Mouse (Mus musculus) large intestine, adult 2 months (tissue): ENCODE measurements around the gene Actrt2. TPM values are rescaled to one million over a fixed set of nuclear protein-coding genes. Genes with fewer than 3 reads are reported as not detected.

ENCODE experiments used
- DNase-seq: peaks from one replicate; pipeline ENCODE4 v3.0.0-alpha.2; 2012; ENCODE audit warnings: low read depth, low spot score
- WGBS: fragments of 180-500 bp; shearing (Covaris S2); methylation state at CpG from one replicate; pipeline ENCODE4 v1.1.7; 2018; 5-methylcytosine and 5-hydroxymethylcytosine counted together
- polyA plus RNA-seq: library from polyadenylated mRNA; depleted of rRNA; stranded (reverse); fragments of >200 nt; gene quantifications from 2 replicates; pipeline ENCODE4 v1.2.3, GENCODE M21; 2012

Gene Actrt2
- polyA plus RNA-seq, 1 experiment: not detected

- 6% methylated on average over 20 of the region's 20 CpGs for WGBS
- DNase-seq: no peak
These were observed 27.0 kb downstream of the Actrt2 start for GRCm38 (mm10) chr4:154640443-154641295.

DNA sequence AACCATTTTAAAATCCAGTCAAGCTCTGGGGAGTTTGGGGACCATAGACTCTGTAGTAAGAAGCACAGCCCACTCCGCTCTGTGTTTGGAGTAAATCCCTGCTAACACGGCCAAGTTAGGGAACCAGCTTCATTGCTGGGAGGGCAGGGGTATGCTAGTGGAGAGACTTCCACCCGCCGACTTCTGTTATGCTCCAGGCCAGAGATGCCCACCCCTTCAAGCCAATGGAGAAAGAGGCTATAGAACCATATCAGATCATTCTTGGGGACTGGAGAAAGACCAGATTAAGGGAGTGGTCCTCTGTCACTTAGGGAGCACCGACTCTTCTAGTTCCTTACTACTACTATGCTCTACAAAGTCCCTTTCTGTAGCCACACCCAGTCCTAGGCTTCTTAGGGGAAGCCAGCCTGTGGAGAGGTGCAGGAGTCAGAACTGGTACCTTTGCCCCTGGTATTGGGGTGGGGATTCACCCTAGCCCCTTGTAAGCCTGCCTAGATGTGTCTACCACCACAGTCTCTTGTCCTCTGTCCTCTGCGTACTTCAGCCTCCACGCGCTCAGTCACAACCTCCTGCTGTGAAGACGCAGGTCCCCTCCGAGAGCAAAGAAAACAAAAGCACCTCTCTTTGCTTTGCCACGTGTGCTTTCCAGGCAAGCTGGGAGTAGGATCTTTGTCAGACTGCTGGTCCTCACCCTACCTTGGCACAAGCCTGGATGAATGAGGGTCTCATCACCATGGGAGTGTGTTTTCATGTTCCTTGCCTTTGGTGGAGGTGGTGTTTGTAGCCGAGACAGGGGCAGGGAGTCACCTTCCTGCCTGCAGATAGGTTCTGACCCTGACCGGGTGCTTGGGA lies 27.9 kb downstream of the Actrt2 start:
- DNase-seq: no peak
- WGBS: 15% methylated on average over 13 of the region's 13 CpGs

- 6% methylated on average over 7 of the region's 7 CpGs for WGBS
- DNase-seq: no peak
These were observed 28.5 kb downstream of the Actrt2 start for GRCm38 (mm10) chr4:154639126-154639525.

DNA sequence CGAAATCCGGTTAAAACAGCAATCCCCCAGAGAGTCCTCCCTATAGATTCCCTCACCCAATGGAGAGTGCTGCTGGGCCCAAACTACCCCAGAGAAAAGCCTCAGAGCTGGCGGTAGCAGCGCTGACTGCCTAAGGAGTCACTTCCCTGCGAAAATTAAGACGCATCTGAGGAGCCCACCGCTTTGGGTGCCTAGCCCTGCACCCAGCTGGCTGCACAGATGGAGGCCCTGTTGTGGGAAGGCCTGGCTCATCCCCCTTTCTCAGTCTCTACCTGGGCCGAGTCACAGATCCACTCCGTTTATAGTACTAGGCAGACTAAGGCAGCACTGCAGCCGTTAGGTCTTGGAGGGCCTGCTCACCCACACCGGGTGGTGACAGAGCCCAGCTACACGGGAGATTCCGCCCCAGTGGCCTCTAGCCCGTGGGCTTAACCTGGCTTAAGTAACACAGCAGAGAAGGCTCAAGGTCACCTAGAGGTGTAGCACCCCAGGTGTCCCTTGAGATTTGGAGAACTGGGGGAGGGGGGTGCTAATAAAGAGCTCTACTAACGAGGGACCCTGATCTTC lies 29.3 kb downstream of the Actrt2 start:
- DNase-seq: no peak
- WGBS: 30% methylated on average over 15 of the region's 15 CpGs

DNA sequence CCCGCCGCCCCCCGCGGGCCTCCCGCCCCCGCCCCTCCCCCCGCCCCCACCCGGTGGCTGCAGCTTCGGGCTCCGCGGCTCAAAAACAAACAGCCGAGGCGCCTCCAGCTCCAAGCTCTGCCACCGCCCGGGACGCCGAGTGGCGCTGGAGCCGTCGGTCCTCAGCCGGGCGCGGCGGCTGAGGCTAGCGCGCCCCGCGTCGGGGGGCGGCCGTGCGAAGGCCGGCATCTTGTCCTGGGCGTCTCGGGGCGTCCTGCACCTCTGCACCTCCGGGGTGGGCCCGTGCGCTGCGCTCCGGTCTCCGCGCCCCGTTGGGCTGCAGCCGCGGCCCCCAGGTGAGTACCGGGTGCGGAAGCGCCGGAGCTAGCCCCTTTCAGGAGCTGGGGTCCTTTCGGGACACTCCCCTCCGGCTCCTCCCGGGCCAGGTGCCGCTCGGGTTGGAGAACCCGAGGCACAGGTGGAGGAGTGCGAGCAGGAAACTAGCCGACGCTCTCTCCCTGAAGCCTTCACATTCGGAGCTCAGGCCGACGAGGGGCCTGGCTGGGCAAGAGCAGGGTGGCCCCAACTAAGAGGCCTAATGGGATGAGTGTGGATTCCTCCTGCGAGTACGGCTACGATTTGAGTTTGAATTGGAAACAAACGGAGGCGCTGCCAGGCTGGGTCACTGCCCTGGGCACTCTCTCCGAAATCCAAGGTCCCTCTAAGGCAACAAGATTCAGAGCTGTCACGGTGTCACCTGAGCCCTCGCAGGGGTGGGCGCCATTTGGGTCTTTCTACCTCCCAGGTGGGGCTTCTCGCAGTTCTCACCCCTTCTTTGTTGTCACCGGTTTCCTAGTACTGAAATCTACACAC lies 30.0 kb downstream of the Actrt2 start:
- 3% methylated on average over 64 of the region's 73 CpGs for WGBS
- DNase-seq: no peak

GRCm38 (mm10) chr4:154636721-154637311 lies 30.9 kb downstream of the Actrt2 start, which contains the start of gene Prdm16:
Gene Prdm16 (minus strand): TSS chr4:154636873.
- 1% methylated on average over 47 of the region's 47 CpGs for WGBS

GRCm38 (mm10) chr4:154636053-154636433 lies 31.6 kb downstream of the Actrt2 start:
- WGBS: under 1% methylated on average over 26 of the region's 30 CpGs
- no peak for DNase-seq

More at GRCm38 (mm10) chr4:154636721-154637311, 30.9 kb downstream of the Actrt2 start, which contains the start of gene Prdm16:
- no peak for DNase-seq

DNA sequence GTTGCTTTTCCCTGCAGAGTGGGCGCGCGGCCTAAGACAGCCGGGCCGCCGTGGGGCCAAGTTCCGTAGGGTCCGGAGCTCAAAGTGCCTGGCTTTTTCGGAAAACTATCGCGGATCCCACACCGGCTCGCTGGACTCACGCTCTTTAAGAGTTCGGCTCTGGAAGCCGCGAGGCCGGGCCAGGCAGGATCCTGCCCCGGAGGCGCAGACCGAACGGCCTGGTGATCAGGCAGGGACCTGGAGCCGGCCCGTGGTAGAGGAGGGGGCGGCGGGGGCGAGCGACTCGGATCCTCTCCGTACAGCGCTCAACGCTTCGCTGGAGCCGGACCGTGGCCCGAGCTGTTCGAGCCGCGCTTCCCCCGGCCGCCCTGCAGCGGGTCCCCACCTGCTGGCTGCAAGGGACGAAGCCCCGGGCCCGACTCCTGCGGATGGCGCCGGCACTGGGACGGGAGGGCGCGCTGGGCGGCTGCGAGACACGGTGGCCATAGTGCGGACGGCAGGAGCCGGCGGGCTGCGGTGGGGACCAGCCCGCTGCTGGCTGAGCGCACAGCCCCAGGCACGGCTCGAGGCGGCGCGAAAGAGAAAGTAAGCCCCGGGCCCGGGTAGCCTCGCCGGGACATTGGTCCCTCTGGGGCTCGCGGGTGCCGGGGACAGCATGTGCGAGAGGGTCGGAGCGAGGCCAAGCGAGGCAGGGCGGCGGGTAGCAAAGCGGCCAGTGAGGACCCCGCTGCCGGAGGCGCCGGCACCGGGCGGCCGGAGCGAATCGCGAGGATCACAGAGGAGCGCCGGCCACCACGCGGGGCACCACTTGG lies 32.2 kb downstream of the Actrt2 start:
- WGBS: 4% methylated on average over 94 of the region's 94 CpGs
- DNase-seq: no peak

DNA sequence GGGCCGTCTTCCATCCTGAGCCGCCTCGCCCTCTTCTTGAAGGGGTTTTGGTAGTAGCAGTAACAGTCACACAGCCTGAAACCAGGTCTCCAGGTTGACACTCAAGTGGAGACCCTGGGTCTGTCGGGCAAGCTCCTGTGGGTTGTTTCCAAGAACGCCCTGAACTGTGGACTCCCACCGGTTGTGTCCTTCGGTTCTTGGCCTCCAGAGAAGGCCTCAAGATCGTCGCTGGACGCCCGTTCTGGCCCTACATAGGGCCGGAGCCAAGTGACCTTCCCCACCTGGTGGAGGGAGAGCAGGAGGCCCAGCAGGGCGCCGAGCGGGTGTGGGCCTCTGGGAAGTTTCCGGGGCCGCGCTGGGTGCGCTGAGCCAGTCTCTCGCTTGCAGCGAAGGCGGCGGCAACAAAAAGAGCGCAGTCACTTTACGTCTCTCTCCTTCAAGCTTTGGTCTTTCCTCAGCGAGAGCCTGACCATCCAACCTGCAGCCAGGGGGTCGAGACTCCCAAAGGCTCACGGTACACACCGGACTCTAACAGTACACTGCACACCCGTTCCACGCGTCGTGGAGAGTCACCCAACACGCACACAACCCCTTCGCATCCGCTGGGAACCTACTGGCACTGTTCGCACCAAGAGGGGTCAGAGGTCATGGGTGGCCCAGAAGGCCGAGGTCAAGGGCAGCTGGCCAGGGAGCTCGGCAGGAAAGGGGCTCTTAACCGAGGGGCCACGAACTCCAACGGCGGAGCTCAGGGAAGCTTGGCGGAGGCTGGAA lies 33.0 kb downstream of the Actrt2 start:
- DNase-seq: no peak
- 55% methylated on average over 44 of the region's 44 CpGs for WGBS

DNA sequence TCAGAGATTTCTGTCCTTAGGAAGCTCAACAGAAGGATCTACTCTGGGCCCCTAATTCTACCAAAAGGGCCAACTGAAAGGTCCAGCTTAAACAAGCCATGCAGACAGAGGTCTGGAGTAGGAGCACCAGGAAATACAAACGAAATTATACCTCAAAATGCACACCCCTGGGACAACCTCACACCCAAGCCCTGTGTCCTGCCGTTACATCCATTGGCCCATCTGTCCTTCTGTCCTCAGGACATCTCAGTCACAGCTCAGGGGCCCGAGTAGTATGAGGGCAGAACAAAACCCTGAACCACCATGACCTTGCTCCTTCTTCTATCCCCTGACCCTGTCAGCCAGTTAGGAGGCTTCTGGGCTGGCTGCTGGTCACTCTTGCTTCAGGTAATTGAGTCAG lies 33.7 kb downstream of the Actrt2 start:
- WGBS: 60% methylated on average over 3 of the region's 3 CpGs

GRCm38 (mm10) chr4:154632800-154633764 lies 34.6 kb downstream of the Actrt2 start:
- 76% methylated on average over 14 of the region's 14 CpGs for WGBS
- DNase-seq: no peak

More for the DNA sequence above, 33.7 kb downstream of the Actrt2 start:
- DNase-seq: no peak

DNA sequence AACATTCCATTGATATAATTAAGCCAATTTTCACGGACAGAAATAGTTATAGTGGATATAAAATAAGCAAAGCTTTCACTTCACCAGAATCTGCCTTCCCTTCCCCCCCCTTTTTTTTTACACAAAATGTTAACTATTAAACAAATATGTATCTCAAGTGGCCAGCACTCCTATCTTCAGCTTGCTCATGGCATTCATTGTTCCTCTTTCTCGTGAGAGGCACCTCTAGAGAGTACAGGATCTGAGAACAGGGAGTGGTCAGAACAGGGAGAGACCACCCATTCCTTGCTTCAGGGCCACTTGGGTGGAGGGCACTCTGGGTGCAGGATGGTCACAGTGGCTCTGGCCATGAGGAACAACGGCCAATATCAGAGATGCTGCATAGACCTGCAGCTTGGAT lies 36.9 kb downstream of the Actrt2 start:
- DNase-seq: no peak
- WGBS: 29% methylated on average over 3 of the region's 3 CpGs

DNA sequence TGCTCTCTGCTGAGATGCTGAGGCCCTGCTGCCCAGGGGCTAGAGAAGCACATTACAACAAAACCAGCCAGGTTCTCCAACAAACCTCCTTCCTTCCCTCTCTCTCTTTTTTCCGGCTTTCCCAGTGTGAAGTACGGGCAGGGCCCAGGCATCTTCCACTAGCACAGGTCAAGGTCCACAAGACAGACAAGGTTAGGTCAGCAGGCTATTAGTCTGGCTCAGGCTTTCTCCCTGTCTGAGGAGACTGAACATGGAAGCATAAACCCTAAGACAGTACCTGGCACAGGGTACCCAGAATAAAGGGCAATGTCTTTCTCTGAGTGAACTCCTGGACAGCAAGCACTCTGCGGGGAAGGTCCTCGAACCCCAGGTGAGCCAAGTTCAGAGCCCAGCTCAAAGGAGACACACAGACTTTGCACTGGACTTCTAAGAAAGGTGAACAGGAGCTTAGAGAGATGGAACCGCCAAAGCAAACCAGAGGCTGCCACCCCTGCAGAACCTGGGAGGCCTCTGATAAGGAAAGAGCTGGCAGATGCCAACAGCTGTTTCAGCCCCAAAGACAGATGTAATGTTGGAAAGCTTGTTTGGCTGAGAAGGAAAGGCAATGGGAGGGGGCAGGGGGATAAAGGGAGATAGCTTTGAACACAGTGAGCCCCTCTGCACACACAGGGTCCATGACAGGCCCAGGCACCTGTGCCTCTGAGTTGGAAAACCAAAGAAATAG lies 40.1 kb downstream of the Actrt2 start:
- no peak for DNase-seq
- WGBS: 62% methylated on average over 5 of the region's 5 CpGs

- DNase-seq: no peak
- 90% methylated on average over 2 of the region's 2 CpGs for WGBS
These were observed 41.4 kb downstream of the Actrt2 start for GRCm38 (mm10) chr4:154626282-154626681.

DNA sequence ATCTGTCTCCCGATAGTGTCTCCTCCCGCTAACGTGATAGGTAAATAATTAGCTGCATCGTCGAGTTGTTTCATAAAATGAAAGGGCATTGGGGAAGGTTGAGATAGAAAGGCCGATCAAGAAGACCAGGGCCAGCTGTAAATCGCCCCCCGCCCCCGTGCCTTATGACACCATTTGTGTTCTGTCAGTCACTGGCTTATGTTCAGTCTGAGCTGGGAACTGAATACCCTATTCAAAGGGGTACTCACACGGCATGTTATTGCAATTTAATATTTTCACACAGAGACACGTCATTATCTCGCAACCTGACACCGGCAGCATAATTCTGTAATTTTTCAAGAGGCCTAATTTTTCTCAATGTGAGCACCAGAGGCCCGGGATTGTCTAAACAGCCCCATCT lies 42.0 kb downstream of the Actrt2 start:
- no peak for DNase-seq
- WGBS: 66% methylated on average over 14 of the region's 14 CpGs

GRCm38 (mm10) chr4:154623241-154623640 lies 44.4 kb downstream of the Actrt2 start:
- 86% methylated on average over 3 of the region's 3 CpGs for WGBS
- no peak for DNase-seq
